Mouse (Mus musculus): Measurements from ENCODE around the gene Ift57. TPM values are rescaled to one million over a fixed set of nuclear protein-coding genes. Genes with fewer than 3 reads are reported as not detected.

The Ift57 gene
- total and polyA plus RNA-seq, 3 experiments: 13.3 to 28.8 (median 21.3) TPM

DNA sequence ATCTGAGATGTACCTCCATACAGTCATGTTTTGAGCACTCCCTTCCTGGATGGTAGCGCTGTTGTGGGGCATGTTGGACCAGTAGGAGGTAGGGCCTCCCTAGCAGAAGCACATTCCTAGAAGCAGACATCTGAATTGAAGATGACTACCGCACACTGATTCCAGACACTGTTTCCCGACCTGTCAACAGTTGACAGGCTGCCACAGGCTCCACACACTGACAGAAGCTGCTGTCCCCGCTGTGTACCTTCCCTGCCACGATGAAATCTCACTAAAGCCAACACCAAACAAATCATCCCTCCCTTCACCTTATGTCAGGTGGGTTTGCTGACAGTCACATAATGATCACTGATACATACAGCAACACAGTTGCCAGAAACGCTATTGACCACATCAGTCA, 19.4 kb upstream of the Ift57 start:
- Histone ChIP-seq H3K36me3 (replicated peaks in 1 of 2; ENCODE audit: control insufficient read depth in 1 of 2, insufficient read depth in 1 of 2, low read length in 1 of 2) (no peaks in the 10 kb centered on the region), H3K27me3 (replicated peaks) (no peaks in the 10 kb centered on the region), H3K79me2 (replicated peaks; ENCODE audit: control insufficient read depth, extremely low read depth, insufficient read depth, poor library complexity, severe bottlenecking) (no peaks in the 10 kb centered on the region), H3K9ac (ENCODE audit: insufficient read depth, low read depth) (no peak overlapping the region), H3K27ac (ENCODE audit: insufficient read depth, low read depth) (no peak overlapping the region), H3K4me2 (ENCODE audit: insufficient read depth, low read depth, poor library complexity, severe bottlenecking) (no peak overlapping the region), H3K4me3 (replicated peaks in 1 of 3; ENCODE audit: low read depth in 2 of 3, low read length in 2 of 3, poor library complexity in 1 of 3) (no peak overlapping the region), H3K4me1 (ENCODE audit: control insufficient read depth in 1 of 2, insufficient read depth in 2 of 2) (peaks cover 0 to 2% of the 10 kb centered on the region in 2 experiments; a peak in 1 of 4 replicates), H3K9me3 (replicated peaks; ENCODE audit: low read length) (no peaks in the 10 kb centered on the region)
- in situ Hi-C loops (cut with MboI; ENCODE audit: low pct_ligation_motif_present, low pct_unique_long_range_greater_than_20kb, low sequenced_read_pairs) (no loop called here), dilution Hi-C loops (cut with MboI; ENCODE audit: extremely low pct_ligation_motif_present, extremely low pct_unique_long_range_greater_than_20kb, low sequenced_read_pairs) (no loop called here)
- TF ChIP-seq UBTF (IDR thresholded peaks at IDR 0.05; ENCODE audit: low read depth, low read length) (no peak), EP300 (IDR thresholded peaks at IDR 0.05; ENCODE audit: low read length) (no peak), MAX (IDR thresholded peaks at IDR 0.05; ENCODE audit: low read length) (no peak), ELF1 (IDR thresholded peaks at IDR 0.05; ENCODE audit: low read depth, low read length) (no peak), ETS1 (conservative IDR thresholded peaks at IDR 0.05; ENCODE audit: low read depth, low read length) (no peak)
- no peak for DNase-seq (ENCODE audit: extremely low read depth)

DNA sequence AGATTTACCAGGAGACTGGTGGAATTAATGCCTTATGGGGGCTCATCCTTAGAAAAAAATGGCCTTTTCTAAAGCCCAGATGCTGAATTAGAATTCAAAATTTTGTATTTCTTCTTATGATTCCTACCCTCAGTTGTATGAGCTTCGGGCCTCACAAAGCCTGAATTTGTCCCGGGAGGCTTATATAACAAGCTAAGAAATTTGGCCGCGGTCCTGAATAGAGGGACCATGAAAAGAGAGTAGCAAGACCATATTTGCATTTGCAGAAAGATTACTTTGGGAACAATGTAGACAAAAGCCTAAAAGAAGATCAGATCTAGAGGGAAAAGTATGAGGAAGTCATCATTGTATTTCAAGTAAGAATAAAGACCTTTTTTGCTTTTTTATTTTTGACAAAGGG, 14.1 kb upstream of the Ift57 start:
- dilution Hi-C loops (cut with MboI; ENCODE audit: extremely low pct_ligation_motif_present, extremely low pct_unique_long_range_greater_than_20kb, low sequenced_read_pairs): no loop called here
- Histone ChIP-seq H3K9me3 (replicated peaks; ENCODE audit: low read length) (no peaks in the 10 kb centered on the region), H3K27ac (ENCODE audit: insufficient read depth, low read depth) (no peak overlapping the region)

DNA sequence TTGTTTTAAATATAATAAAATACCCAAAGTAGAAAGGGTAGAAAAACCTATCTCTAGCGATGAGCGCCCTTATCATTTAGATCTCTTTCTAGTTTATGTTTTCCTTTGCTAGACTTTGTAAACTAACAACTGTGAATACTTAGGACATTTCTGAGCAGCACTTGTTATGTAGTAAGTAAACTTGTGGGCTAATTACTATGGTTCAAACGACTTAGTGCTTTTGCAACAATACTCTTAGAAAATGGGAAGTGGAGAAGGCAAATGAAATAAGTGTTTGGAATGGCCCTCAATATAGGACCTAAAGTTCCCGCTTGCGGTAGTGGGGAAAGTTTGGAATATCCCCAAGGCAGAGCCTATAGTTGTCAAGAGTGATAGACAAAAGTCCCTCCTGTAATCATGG, 788 bp downstream of the Ift57 start:
- in situ Hi-C loops (cut with MboI; ENCODE audit: low pct_ligation_motif_present, low pct_unique_long_range_greater_than_20kb, low sequenced_read_pairs) (no loop called here), dilution Hi-C loops (cut with MboI; ENCODE audit: extremely low pct_ligation_motif_present, extremely low pct_unique_long_range_greater_than_20kb, low sequenced_read_pairs) (no loop called here)
- no peak for TF ChIP-seq ZMIZ1 (IDR thresholded peaks at IDR 0.05; ENCODE audit: low read depth, low read length)
- 0 out of 2 replicates have a peak, but pooled peaks have one; percentile 58 for TF ChIP-seq CHD1 (IDR thresholded peaks at IDR 0.05; ENCODE audit: low read depth, low read length)
- Histone ChIP-seq H3K4me2 (ENCODE audit: insufficient read depth, low read depth, poor library complexity, severe bottlenecking) (peak overlapping the region; percentile 93), H3K79me2 (replicated peaks; ENCODE audit: control insufficient read depth, extremely low read depth, insufficient read depth, poor library complexity, severe bottlenecking) (no peaks in the 10 kb centered on the region), H3K36me3 (replicated peaks in 1 of 2; ENCODE audit: control insufficient read depth in 1 of 2, insufficient read depth in 1 of 2, low read length in 1 of 2) (peaks cover 0 to 7% of the 10 kb centered on the region in 2 experiments), H3K27ac (ENCODE audit: insufficient read depth, low read depth) (no peak overlapping the region), H3K9ac (ENCODE audit: insufficient read depth, low read depth) (peak overlapping the region; percentile 35), H3K4me1 (ENCODE audit: control insufficient read depth in 1 of 2, insufficient read depth in 2 of 2) (peaks cover 2 to 31% of the 10 kb centered on the region in 2 experiments), H3K9me3 (replicated peaks; ENCODE audit: low read length) (no peaks in the 10 kb centered on the region), H3K27me3 (replicated peaks) (no peaks in the 10 kb centered on the region), H3K4me3 (replicated peaks in 1 of 3; ENCODE audit: low read depth in 2 of 3, low read length in 2 of 3, poor library complexity in 1 of 3) (peak overlapping the region; percentile 80 to 93 (median 87))
- DNase-seq (ENCODE audit: extremely low read depth): no peak

More for the DNA sequence above, 14.1 kb upstream of the Ift57 start:
- no peak overlapping the region for H3K9ac ChIP-seq (ENCODE audit: insufficient read depth, low read depth)
- no peak for DNase-seq (ENCODE audit: extremely low read depth)
- H3K4me2 ChIP-seq (ENCODE audit: insufficient read depth, low read depth, poor library complexity, severe bottlenecking): no peak overlapping the region
- H3K36me3 ChIP-seq (replicated peaks in 1 of 2; ENCODE audit: control insufficient read depth in 1 of 2, insufficient read depth in 1 of 2, low read length in 1 of 2): no peaks in the 10 kb centered on the region
- H3K4me3 ChIP-seq (replicated peaks in 1 of 3; ENCODE audit: low read depth in 2 of 3, low read length in 2 of 3, poor library complexity in 1 of 3): no peak overlapping the region
- H3K4me1 ChIP-seq (ENCODE audit: control insufficient read depth in 1 of 2, insufficient read depth in 2 of 2): peaks cover 0 to 5% of the 10 kb centered on the region in 2 experiments; a peak in 2 of 4 replicates
- no peaks in the 10 kb centered on the region for H3K27me3 ChIP-seq (replicated peaks)
- TF ChIP-seq ETS1 (conservative IDR thresholded peaks at IDR 0.05; ENCODE audit: low read depth, low read length) (no peak), CHD1 (IDR thresholded peaks at IDR 0.05; ENCODE audit: low read depth, low read length) (no peak), ELF1 (IDR thresholded peaks at IDR 0.05; ENCODE audit: low read depth, low read length) (no peak), MAFK (IDR thresholded peaks at IDR 0.05; ENCODE audit: insufficient replicate concordance, low read length) (no peak), MAX (IDR thresholded peaks at IDR 0.05; ENCODE audit: low read length) (no peak)
- H3K79me2 ChIP-seq (replicated peaks; ENCODE audit: control insufficient read depth, extremely low read depth, insufficient read depth, poor library complexity, severe bottlenecking): no peaks in the 10 kb centered on the region
- in situ Hi-C loops (cut with MboI; ENCODE audit: low pct_ligation_motif_present, low pct_unique_long_range_greater_than_20kb, low sequenced_read_pairs): no loop called here

Data from CH12.LX (cell line).